Mouse (Mus musculus) bone marrow, adult 2 months (tissue): ENCODE data around the gene Crispld2.

Experiments
- CTCF ChIP-seq: fragments of 200-500 bp; IDR thresholded peaks from 2 replicates; pipeline ENCODE4 v1.5.1; 2011; ENCODE audit warnings: low read length, control low read depth; ENCODE audit not compliant: control insufficient read depth, insufficient read depth
- POLR2A ChIP-seq: fragments of 200-500 bp; IDR thresholded peaks from 2 replicates; pipeline ENCODE4 v1.6.1; 2011; ENCODE audit warnings: low read depth, mild to moderate bottlenecking, control low read depth, low read length, borderline replicate concordance; ENCODE audit not compliant: control insufficient read depth

DNA sequence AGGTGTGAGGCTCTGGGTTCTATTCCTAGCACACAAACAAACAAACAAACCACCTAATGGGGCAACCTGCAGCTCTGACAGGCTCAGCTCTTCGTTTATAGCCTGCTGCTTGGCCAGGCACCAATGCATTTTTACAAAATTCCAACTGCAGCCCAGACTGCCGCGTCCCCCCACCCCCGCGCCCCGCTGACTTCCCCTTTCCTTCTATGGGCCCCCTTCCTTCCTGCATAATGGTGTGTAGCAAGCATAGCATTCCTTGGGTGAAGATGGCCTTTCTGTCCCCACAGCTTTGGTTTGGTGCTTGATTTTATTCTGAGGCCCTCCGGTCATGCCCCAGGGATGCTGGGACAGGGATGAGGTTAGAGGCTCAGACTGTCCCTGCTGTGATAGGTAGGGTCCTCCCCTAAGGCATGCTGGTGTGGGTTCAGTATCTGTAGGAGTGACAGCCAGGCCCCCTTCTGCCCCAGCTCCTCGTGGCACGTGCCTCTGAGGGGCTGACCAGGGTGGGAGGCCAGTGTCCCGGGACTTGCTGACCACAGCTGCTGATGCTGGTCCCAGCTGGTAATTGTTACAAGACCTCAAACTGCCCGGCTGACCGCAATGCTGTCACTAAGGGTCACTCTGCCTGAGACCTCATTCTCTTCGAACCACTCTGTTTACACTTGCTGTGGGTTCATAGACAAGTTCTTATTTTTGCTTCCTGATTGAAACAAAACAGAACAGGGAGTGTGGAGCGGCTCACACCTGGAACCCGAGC lies 22.2 kb downstream of the Crispld2 start:
- TF ChIP-seq CTCF (no peak), POLR2A (no peak)
